In genomic region chr7:122018247-122018646, GRCm38 (mm10) we compare ENCODE assay signal across 8 mouse cellular contexts. TPM values are rescaled to one million over a fixed set of nuclear protein-coding genes. Genes with fewer than 3 reads are reported as not detected.
DNase-seq lines count a peak whose midpoint lies in the region; ATAC-seq and TF ChIP-seq lines count a peak whose summit lies in the region.

No protein-coding gene starts in this region.

- H3K9ac ChIP-seq in midbrain, embryonic 11.5 days (ENCODE audit: low read length) = no peak overlapping the region
- H3K9ac ChIP-seq in hindbrain, embryonic 11.5 days (ENCODE audit: low read depth, low read length) = no peak overlapping the region
- H3K9ac ChIP-seq in stomach, postnatal 0 days (ENCODE audit: low read length) = no peak overlapping the region

- peak overlapping the region; percentile 38 for H3K27ac ChIP-seq in midbrain, embryonic 10.5 days (replicated peaks)
- no peak overlapping the region for H3K27ac ChIP-seq in midbrain, embryonic 11.5 days (ENCODE audit: low read depth, low read length)
- no peak overlapping the region for H3K27ac ChIP-seq in hindbrain, embryonic 11.5 days (ENCODE audit: low read depth, low read length)
- no peak overlapping the region for H3K27ac ChIP-seq in stomach, postnatal 0 days (replicated peaks)

- H3K4me1 ChIP-seq in midbrain, embryonic 10.5 days = peaks cover 49% of the 10 kb centered on the region
- peaks cover 21% of the 10 kb centered on the region for H3K4me1 ChIP-seq in midbrain, embryonic 11.5 days (ENCODE audit: control insufficient read depth, insufficient read depth, low read length)
- H3K4me1 ChIP-seq in hindbrain, embryonic 11.5 days (replicated peaks; ENCODE audit: control insufficient read depth, insufficient read depth, low read length) = no peaks in the 10 kb centered on the region; the same call in 1 of the 2 replicates
- H3K4me1 ChIP-seq in stomach, postnatal 0 days (replicated peaks; ENCODE audit: control insufficient read depth, insufficient read depth) = no peaks in the 10 kb centered on the region; the same call in 1 of the 2 replicates

- H3K27me3 ChIP-seq in midbrain, embryonic 10.5 days (ENCODE audit: low read depth, poor library complexity, severe bottlenecking) = no peaks in the 10 kb centered on the region
- no peaks in the 10 kb centered on the region for H3K27me3 ChIP-seq in midbrain, embryonic 11.5 days (ENCODE audit: control insufficient read depth, insufficient read depth, low read length)
- no peaks in the 10 kb centered on the region for H3K27me3 ChIP-seq in hindbrain, embryonic 11.5 days (ENCODE audit: control insufficient read depth, insufficient read depth, low read length)
- no peaks in the 10 kb centered on the region for H3K27me3 ChIP-seq in stomach, postnatal 0 days (ENCODE audit: control insufficient read depth, insufficient read depth, low read length)

- H3K4me3 ChIP-seq in midbrain, embryonic 10.5 days = peak overlapping the region; percentile 64; the same call in 1 of the 2 replicates
- H3K4me3 ChIP-seq in midbrain, embryonic 11.5 days (ENCODE audit: low read depth, low read length) = no peak overlapping the region
- no peak overlapping the region for H3K4me3 ChIP-seq in hindbrain, embryonic 11.5 days (ENCODE audit: low read depth, low read length)
- H3K4me3 ChIP-seq in stomach, postnatal 0 days (ENCODE audit: low read depth, low read length) = no peak overlapping the region

- peaks cover 39% of the 10 kb centered on the region for H3K36me3 ChIP-seq in midbrain, embryonic 10.5 days
- no peaks in the 10 kb centered on the region for H3K36me3 ChIP-seq in midbrain, embryonic 11.5 days (ENCODE audit: control insufficient read depth, insufficient read depth, low read length)
- H3K36me3 ChIP-seq in hindbrain, embryonic 11.5 days (ENCODE audit: control insufficient read depth, insufficient read depth, low read length) = no peaks in the 10 kb centered on the region
- H3K36me3 ChIP-seq in stomach, postnatal 0 days (ENCODE audit: control insufficient read depth, insufficient read depth, low read length) = no peaks in the 10 kb centered on the region

- no peak for TF ChIP-seq CTCF in stomach, postnatal 0 days (IDR thresholded peaks at IDR 0.05; ENCODE audit: low read depth)

- no peak for ATAC-seq in midbrain, embryonic 11.5 days (ENCODE audit: low FRiP score)
- no peak for ATAC-seq in hindbrain, embryonic 11.5 days (ENCODE audit: low FRiP score)
- no peak; the same call in 1 of the 2 replicates for ATAC-seq in stomach, postnatal 0 days (ENCODE audit: low FRiP score, low TSS enrichment)

- no peak for TF ChIP-seq EP300 in stomach, postnatal 0 days (optimal IDR thresholded peaks at IDR 0.05)

- no peak overlapping the region for H3K4me2 ChIP-seq in midbrain, embryonic 11.5 days
- H3K4me2 ChIP-seq in hindbrain, embryonic 11.5 days (replicated peaks; ENCODE audit: low read depth, low read length) = 0 out of 2 replicates have a peak overlapping the region, but pooled peaks have one; percentile 9
- H3K4me2 ChIP-seq in stomach, postnatal 0 days (replicated peaks; ENCODE audit: low read depth) = no peak overlapping the region

- no peaks in the 10 kb centered on the region for H3K9me3 ChIP-seq in midbrain, embryonic 10.5 days (replicated peaks)
- H3K9me3 ChIP-seq in midbrain, embryonic 11.5 days (ENCODE audit: control insufficient read depth, low read length) = no peaks in the 10 kb centered on the region
- H3K9me3 ChIP-seq in hindbrain, embryonic 11.5 days (ENCODE audit: control insufficient read depth, low read length) = no peaks in the 10 kb centered on the region
- no peaks in the 10 kb centered on the region for H3K9me3 ChIP-seq in stomach, postnatal 0 days (ENCODE audit: control insufficient read depth, low read length)

- 77% methylated on average over 3 of the region's 3 CpGs for WGBS in midbrain, embryonic 10.5 days
- WGBS in midbrain, embryonic 11.5 days = 69% methylated on average over 3 of the region's 3 CpGs
- WGBS in hindbrain, embryonic 11.5 days = 80% methylated on average over 3 of the region's 3 CpGs
- 63% methylated on average over 3 of the region's 3 CpGs for WGBS in stomach, postnatal 0 days

- DNase-seq in midbrain, embryonic 10.5 days (ENCODE audit: low spot score) = no peak
- DNase-seq in midbrain, embryonic 11.5 days (ENCODE audit: low spot score, missing footprints) = no peak
- no peak for DNase-seq in hindbrain, embryonic 11.5 days (ENCODE audit: low spot score)
- peak; percentile 39 for DNase-seq in lung, postnatal 25 days (ENCODE audit: low spot score)
- peak; percentile 45 for DNase-seq in stomach, postnatal 0 days (ENCODE audit: low spot score)
- no peak for DNase-seq in MN1 (ENCODE audit: low spot score)
- DNase-seq in right cerebral cortex, adult 18-20 months = no peak
- no peak for DNase-seq in urinary bladder, adult 18-20 months (ENCODE audit: low spot score in 2 of 2)

RNA-seq across cellular contexts. Expression of gene Gga2, which starts 2.8 kb away (rescaled TPM):
- polyA plus RNA-seq in midbrain, embryonic 10.5 days (2016; fragmentation: Nextera tagmentation; extraction: Ambion mirVana) = 81.5 and 90.3 TPM in 2 replicates
- polyA plus RNA-seq in midbrain, embryonic 11.5 days (2014; fragmentation: Nextera tagmentation; extraction: Ambion mirVana) = 54.1 and 55.7 TPM in 2 replicates
- polyA plus RNA-seq in hindbrain, embryonic 11.5 days (2014; fragmentation: Nextera tagmentation; extraction: Ambion mirVana) = 38.8 and 56.0 TPM in 2 replicates
- 31.5 and 33.5 TPM in 2 replicates for polyA plus RNA-seq in stomach, postnatal 0 days (2015; fragmentation: Nextera tagmentation; extraction: Ambion mirVana)

RNA-seq across cellular contexts. Expression of gene Cog7, which starts 36.7 kb away (rescaled TPM):
- polyA plus RNA-seq in midbrain, embryonic 10.5 days (2016; fragmentation: Nextera tagmentation; extraction: Ambion mirVana) = 22.1 and 25.4 TPM in 2 replicates
- polyA plus RNA-seq in midbrain, embryonic 11.5 days (2014; fragmentation: Nextera tagmentation; extraction: Ambion mirVana) = 14.5 and 19.1 TPM in 2 replicates
- polyA plus RNA-seq in hindbrain, embryonic 11.5 days (2014; fragmentation: Nextera tagmentation; extraction: Ambion mirVana) = 18.5 and 21.6 TPM in 2 replicates
- polyA plus RNA-seq in stomach, postnatal 0 days (2015; fragmentation: Nextera tagmentation; extraction: Ambion mirVana) = 14.1 and 14.5 TPM in 2 replicates

RNA-seq across cellular contexts. Expression of gene Ubfd1, which starts 48.7 kb away (rescaled TPM):
- 64.7 and 65.7 TPM in 2 replicates for polyA plus RNA-seq in midbrain, embryonic 10.5 days (2016; fragmentation: Nextera tagmentation; extraction: Ambion mirVana)
- 94.1 and 94.6 TPM in 2 replicates for polyA plus RNA-seq in midbrain, embryonic 11.5 days (2014; fragmentation: Nextera tagmentation; extraction: Ambion mirVana)
- polyA plus RNA-seq in hindbrain, embryonic 11.5 days (2014; fragmentation: Nextera tagmentation; extraction: Ambion mirVana) = 94.1 and 94.5 TPM in 2 replicates
- 22.8 and 23.7 TPM in 2 replicates for polyA plus RNA-seq in stomach, postnatal 0 days (2015; fragmentation: Nextera tagmentation; extraction: Ambion mirVana)

RNA-seq across cellular contexts. Expression of gene Ears2, which starts 48.8 kb away (rescaled TPM):
- 18.9 and 19.2 TPM in 2 replicates for polyA plus RNA-seq in midbrain, embryonic 10.5 days (2016; fragmentation: Nextera tagmentation; extraction: Ambion mirVana)
- polyA plus RNA-seq in midbrain, embryonic 11.5 days (2014; fragmentation: Nextera tagmentation; extraction: Ambion mirVana) = 13.4 and 16.3 TPM in 2 replicates
- 14.5 TPM in 2 replicates for polyA plus RNA-seq in hindbrain, embryonic 11.5 days (2014; fragmentation: Nextera tagmentation; extraction: Ambion mirVana)
- polyA plus RNA-seq in stomach, postnatal 0 days (2015; fragmentation: Nextera tagmentation; extraction: Ambion mirVana) = 10.7 TPM in 2 replicates

Comparison
In these comparisons a context has a peak if more than half of its experiments do, and no peak if none do; other contexts are left out.
1. DNase-seq: peak in lung, postnatal 25 days (single experiment) and stomach, postnatal 0 days (single experiment); none in midbrain, embryonic 10.5 days (single experiment), midbrain, embryonic 11.5 days (single experiment), hindbrain, embryonic 11.5 days (single experiment), MN1 (single experiment), right cerebral cortex, adult 18-20 months (single experiment) and urinary bladder, adult 18-20 months (0 of 2).